In the genomic region with DNA sequence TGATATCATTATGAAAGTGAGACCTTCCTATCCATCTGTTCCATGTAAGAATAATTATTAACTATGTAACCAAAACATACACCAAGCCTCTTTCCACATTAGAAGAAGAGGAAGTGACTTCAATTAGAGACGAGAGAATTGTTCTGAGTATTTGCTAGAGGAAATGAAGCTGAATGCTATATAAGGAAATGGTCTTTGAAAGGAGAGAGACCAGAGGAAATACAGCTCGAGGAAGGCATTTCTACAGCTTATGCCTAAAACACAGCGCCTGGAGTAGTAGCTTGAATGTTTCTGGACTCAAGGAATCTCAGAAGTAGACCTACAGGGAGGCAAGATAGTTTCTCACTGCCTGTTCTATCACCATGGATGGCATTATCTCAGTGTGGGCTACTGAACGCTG, we compare ENCODE assay signal across 23 mouse cellular contexts. TPM values are rescaled to one million over a fixed set of nuclear protein-coding genes. Genes with fewer than 3 reads are reported as not detected.
A peak's percentile ranks its signal among the peaks of the same experiment; 100 is the strongest.
DNase-seq lines count a peak whose midpoint lies in the region; ATAC-seq and TF ChIP-seq lines count a peak whose summit lies in the region.
"Had no signal": no experiment of that assay in that cellular context is flagged by ENCODE, and none has a peak within 500 bp of the region (broad histone marks: within the 10 kb centered on the region; RNA-seq: fewer than 3 reads in every experiment).

No protein-coding gene starts in this region.

- DNase-seq in kidney, postnatal 0 days (ENCODE audit: low spot score): peak; percentile 11
- DNase-seq in kidney, postnatal 4 days: no peak
- DNase-seq in CD4-positive, CD25-positive, alpha-beta regulatory T cell, adult 2 months (ENCODE audit: low read depth, low spot score): peak; percentile 36
- no peak for DNase-seq in thymus, postnatal 25 days
- no peak for DNase-seq in ovary, postnatal 10 days (ENCODE audit: low spot score)
- DNase-seq in T-cell, adult 2 months (ENCODE audit: low spot score): no peak
- DNase-seq: adrenal gland, postnatal 10 days; B cell, adult 2 months; cerebellum, adult 18-20 months; gastrocnemius, postnatal 14 days; heart, postnatal 14 days; kidney, adult 18-20 months; kidney, postnatal 36 days; lung, adult 2 months; lung, postnatal 4 days; spleen, adult 18-20 months; thymus, adult 2 months had no signal

- H3K27me3 ChIP-seq in kidney, postnatal 0 days (ENCODE audit: insufficient read depth, low read length): no peaks in the 10 kb centered on the region
- H3K27me3 ChIP-seq: forebrain, embryonic 12.5 days; hindbrain, embryonic 15.5 days; midbrain, embryonic 13.5 days had no signal

- H3K4me3 ChIP-seq in kidney, postnatal 0 days (replicated peaks; ENCODE audit: low read depth, low read length): no peak overlapping the region
- H3K4me3 ChIP-seq: forebrain, embryonic 12.5 days; hindbrain, embryonic 15.5 days; limb, embryonic 10.5 days; midbrain, embryonic 13.5 days had no signal

- no peak overlapping the region for H3K9ac ChIP-seq in kidney, postnatal 0 days (ENCODE audit: low read depth, low read length)
- H3K9ac ChIP-seq: forebrain, embryonic 12.5 days; hindbrain, embryonic 15.5 days; midbrain, embryonic 13.5 days had no signal

- H3K36me3 ChIP-seq in kidney, postnatal 0 days (ENCODE audit: insufficient read depth, low read length): no peaks in the 10 kb centered on the region
- H3K36me3 ChIP-seq: forebrain, embryonic 12.5 days; hindbrain, embryonic 15.5 days; limb, embryonic 10.5 days; midbrain, embryonic 13.5 days had no signal

- 56% methylated on average over 4 of the region's 4 CpGs for WGBS in kidney, postnatal 0 days

- H3K27ac ChIP-seq in kidney, postnatal 0 days: no peak overlapping the region
- H3K27ac ChIP-seq: forebrain, embryonic 12.5 days; hindbrain, embryonic 15.5 days; limb, embryonic 10.5 days; midbrain, embryonic 13.5 days had no signal

- no peak for TF ChIP-seq CTCF in kidney, postnatal 0 days (IDR thresholded peaks at IDR 0.05; ENCODE audit: low read depth)

- no peak for ATAC-seq in kidney, postnatal 0 days (replicated peaks; ENCODE audit: low FRiP score, low read depth)
- peak; percentile 57 for ATAC-seq in common myeloid progenitor, adult 5-6 weeks (replicated peaks; ENCODE audit: low read depth, poor library complexity, severe bottlenecking)
- peak; percentile 56 for ATAC-seq in megakaryocyte progenitor cell, adult 5-6 weeks (replicated peaks; ENCODE audit: poor library complexity)
- ATAC-seq: midbrain, embryonic 13.5 days had no signal

- H3K9me3 ChIP-seq in kidney, postnatal 0 days (replicated peaks; ENCODE audit: low read length): no peaks in the 10 kb centered on the region
- H3K9me3 ChIP-seq: forebrain, embryonic 12.5 days; hindbrain, embryonic 15.5 days; limb, embryonic 10.5 days had no signal

- H3K4me1 ChIP-seq in kidney, postnatal 0 days (replicated peaks; ENCODE audit: insufficient read depth, low read length): no peaks in the 10 kb centered on the region
- H3K4me1 ChIP-seq: forebrain, embryonic 12.5 days; hindbrain, embryonic 15.5 days; limb, embryonic 10.5 days had no signal

- H3K4me2 ChIP-seq in kidney, postnatal 0 days (ENCODE audit: low read length): no peak overlapping the region
- H3K4me2 ChIP-seq: forebrain, embryonic 12.5 days; hindbrain, embryonic 15.5 days; midbrain, embryonic 13.5 days had no signal

RNA-seq across cellular contexts. Expression of gene Pam, which starts 35.8 kb away (rescaled TPM):
- polyA plus RNA-seq in kidney, postnatal 0 days (2015; fragmentation: Nextera tagmentation; extraction: Ambion mirVana): 63.1 and 67.6 TPM in 2 replicates
- total RNA-seq in common myeloid progenitor, adult 5-6 weeks (2017): 22.4 and 44.3 TPM in 2 replicates
- 14.9 and 18.8 TPM in 2 replicates for total RNA-seq in megakaryocyte progenitor cell, adult 5-6 weeks (2015)
- total RNA-seq in megakaryocyte progenitor cell, adult 5-6 weeks (2017): 48.5 and 58.3 TPM in 2 replicates

Comparison
In these comparisons a context has a peak if more than half of its experiments do, and no peak if none do; other contexts are left out.
1. DNase-seq: peak in kidney, postnatal 0 days (single experiment) and CD4-positive, CD25-positive, alpha-beta regulatory T cell, adult 2 months (single experiment); none in kidney, postnatal 4 days (0 of 2), thymus, postnatal 25 days (single experiment), ovary, postnatal 10 days (single experiment) and T-cell, adult 2 months (single experiment).